Mouse (Mus musculus) liver, postnatal 0 days (tissue): ENCODE results near the gene Susd6. TPM values are rescaled to one million over a fixed set of nuclear protein-coding genes. Genes with fewer than 3 reads are reported as not detected.

Experiments
- ATAC-seq: fragments of 200-750 bp; cut with Nextera tagmentation; 2 replicates; pipeline ENCODE4 v1.8.0; 2017; ENCODE audit warnings: mild to moderate bottlenecking, moderate library complexity
- DNase-seq: peaks from one replicate; pipeline ENCODE4 v3.0.0-alpha.2; 2016
- H3K27ac ChIP-seq: fragments of 300-500 bp; sonication (generic); 2 replicates; pipeline ENCODE4 v1.5.1; 2014; ENCODE audit warnings: antibody characterized with exemption, moderate library complexity, mild to moderate bottlenecking, low read depth
- H3K27me3 ChIP-seq: fragments of 300-500 bp; sonication (generic); 2 replicates; pipeline ENCODE4 v1.6.1; 2014; ENCODE audit warnings: low read length, control low read depth, mixed read lengths; ENCODE audit not compliant: insufficient read depth
- H3K36me3 ChIP-seq: fragments of 300-500 bp; sonication (generic); replicated peaks from 2 replicates; pipeline ENCODE4 v1.6.1; 2014; ENCODE audit warnings: mild to moderate bottlenecking, control low read depth, low read length, moderate library complexity, mixed read lengths; ENCODE audit not compliant: insufficient read depth
- H3K4me1 ChIP-seq: fragments of 300-500 bp; sonication (generic); 2 replicates; pipeline ENCODE4 v1.6.1; 2014; ENCODE audit warnings: antibody characterized with exemption, mild to moderate bottlenecking, control low read depth; ENCODE audit not compliant: insufficient read depth
- H3K4me2 ChIP-seq: fragments of 300-500 bp; sonication (generic); 2 replicates; pipeline ENCODE4 v1.6.1; 2014; ENCODE audit warnings: low read depth, mild to moderate bottlenecking, low read length, moderate library complexity, mixed read lengths
- H3K4me3 ChIP-seq: fragments of 300-500 bp; sonication (generic); 2 replicates; pipeline ENCODE4 v1.5.1; 2014; ENCODE audit warnings: low read depth, low read length
- H3K9ac ChIP-seq: fragments of 300-500 bp; sonication (generic); replicated peaks from 2 replicates; pipeline ENCODE4 v1.6.1; 2014; ENCODE audit warnings: mild to moderate bottlenecking, moderate library complexity
- H3K9me3 ChIP-seq: fragments of 300-500 bp; sonication (generic); 2 replicates; pipeline ENCODE4 v1.6.1; 2016; ENCODE audit warnings: mild to moderate bottlenecking, control low read depth, low read length, mixed read lengths
- CTCF ChIP-seq: sonication (generic); IDR thresholded peaks from 2 replicates; pipeline ENCODE4 v1.5.1; 2016; ENCODE audit warnings: antibody characterized with exemption, low read depth
- EP300 ChIP-seq: IDR thresholded peaks from 2 replicates; pipeline ENCODE4 v1.6.1; 2016; ENCODE audit warnings: antibody characterized with exemption, low read depth, mild to moderate bottlenecking
- WGBS: fragments of 180-500 bp; shearing (Covaris S2); extraction: QIAGEN DNeasy Blood & Tissue Kit; methylation state at CpG from one replicate; pipeline ENCODE4 v1.1.7; 2014; ENCODE audit not compliant: insufficient replicate concordance; 5-methylcytosine and 5-hydroxymethylcytosine counted together
- polyA plus RNA-seq: library from polyadenylated mRNA; unstranded; fragments of >200 nt; fragmentation: Nextera tagmentation; extraction: Ambion mirVana; gene quantifications from 2 replicates; pipeline ENCODE4 v1.2.1, GENCODE M21; 2015

Gene Susd6
- 8.6 and 10.8 TPM in 2 replicates for polyA plus RNA-seq

DNA sequence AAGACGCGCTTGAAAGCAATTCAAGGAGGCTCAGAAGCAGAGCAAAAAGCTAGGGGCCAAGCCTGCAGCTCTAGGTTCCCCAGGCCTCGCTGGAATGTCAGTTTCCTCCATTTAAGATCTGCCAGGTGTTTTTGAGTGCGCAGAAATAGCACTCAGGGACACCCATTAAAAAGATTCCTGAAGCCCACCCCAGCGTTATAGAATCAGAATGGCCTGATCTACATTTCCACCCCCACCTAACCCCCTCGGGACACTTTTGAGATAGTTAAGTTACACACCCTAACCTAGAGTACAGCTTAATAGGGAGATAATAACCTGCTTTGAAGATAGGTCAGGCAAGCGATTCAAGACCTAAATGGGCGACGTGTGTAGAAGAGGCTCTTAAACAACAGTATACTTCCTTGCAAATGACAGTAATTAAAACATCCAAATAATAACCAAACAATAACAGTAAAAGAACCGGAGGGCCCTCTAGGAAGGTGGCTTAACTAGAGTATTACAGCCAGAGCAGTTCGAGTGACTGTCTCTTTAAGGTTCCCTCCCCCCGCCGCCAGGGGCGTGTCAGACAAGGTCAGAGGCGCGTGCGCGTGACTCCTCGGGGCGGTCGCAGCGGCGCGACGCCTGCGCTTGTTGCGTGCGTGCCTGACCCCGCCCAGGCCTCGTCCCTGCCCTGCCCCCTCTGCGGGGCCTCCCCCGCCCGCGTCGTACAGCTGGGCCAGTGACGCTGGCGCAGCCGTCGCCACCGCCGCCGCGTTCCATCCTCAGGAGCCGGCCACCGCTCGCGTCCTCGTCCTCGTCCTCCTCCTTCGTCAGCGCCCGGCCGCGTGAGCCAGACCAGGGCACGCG lies at the start of gene Susd6:
Gene Susd6, plus strand, starts transcription at position 662 of the 846 bp plus-strand sequence.
- Histone ChIP-seq H3K4me3 (peak within 1 kb of the TSS; percentile 90), H3K9ac (peak within 1 kb of the TSS; percentile 92)

DNA sequence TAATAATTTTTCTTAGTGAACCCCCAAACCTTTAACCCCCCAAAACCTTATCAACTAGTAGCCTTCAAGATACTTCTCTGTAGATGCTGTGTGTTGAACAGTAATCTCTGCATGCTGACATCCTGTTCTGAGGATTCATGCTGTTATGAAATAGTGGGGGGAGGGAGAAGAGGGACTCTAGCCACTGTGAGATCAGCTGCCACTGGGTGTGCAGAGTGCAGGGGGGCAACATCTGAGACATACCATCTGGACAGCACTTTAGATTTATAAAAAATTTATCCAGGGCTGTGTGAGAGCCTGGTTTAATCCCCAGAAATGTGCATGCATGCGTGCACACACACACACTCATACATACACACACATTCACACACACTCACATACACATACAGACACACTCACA lies 45.7 kb upstream of the Susd6 start:
- Histone ChIP-seq H3K27me3 (peaks cover 22% of the 10 kb centered on the region; the same call in 1 of the 2 replicates), H3K9me3 (no peaks in the 10 kb centered on the region), H3K27ac (no peak overlapping the region), H3K4me2 (no peak overlapping the region), H3K9ac (no peak overlapping the region), H3K4me3 (no peak overlapping the region), H3K4me1 (no peaks in the 10 kb centered on the region), H3K36me3 (no peaks in the 10 kb centered on the region)
- ATAC-seq = no peak
- DNase-seq = no peak
- no peak for TF ChIP-seq EP300
- TF ChIP-seq CTCF = no peak
- 76% methylated on average over 1 of the region's 1 CpGs for WGBS

More for the DNA sequence above, at the start of gene Susd6:
- 5% methylated on average over 51 of the region's 56 CpGs for WGBS
- ATAC-seq (peak; percentile 97), DNase-seq (peak; percentile 99)
- TF ChIP-seq EP300 (peak; percentile 47; the same call in 1 of the 2 replicates), CTCF (peak; percentile 62)
- Histone ChIP-seq H3K9me3 (no peaks in the 10 kb centered on the region), H3K27me3 (no peaks in the 10 kb centered on the region), H3K4me2 (peak within 1 kb of the TSS; percentile 75), H3K4me1 (peaks cover 58% of the 10 kb centered on the region), H3K36me3 (0 out of 2 replicates have a peak, but pooled peaks cover 5% of the 10 kb centered on the region), H3K27ac (peak within 1 kb of the TSS; percentile 96)

DNA sequence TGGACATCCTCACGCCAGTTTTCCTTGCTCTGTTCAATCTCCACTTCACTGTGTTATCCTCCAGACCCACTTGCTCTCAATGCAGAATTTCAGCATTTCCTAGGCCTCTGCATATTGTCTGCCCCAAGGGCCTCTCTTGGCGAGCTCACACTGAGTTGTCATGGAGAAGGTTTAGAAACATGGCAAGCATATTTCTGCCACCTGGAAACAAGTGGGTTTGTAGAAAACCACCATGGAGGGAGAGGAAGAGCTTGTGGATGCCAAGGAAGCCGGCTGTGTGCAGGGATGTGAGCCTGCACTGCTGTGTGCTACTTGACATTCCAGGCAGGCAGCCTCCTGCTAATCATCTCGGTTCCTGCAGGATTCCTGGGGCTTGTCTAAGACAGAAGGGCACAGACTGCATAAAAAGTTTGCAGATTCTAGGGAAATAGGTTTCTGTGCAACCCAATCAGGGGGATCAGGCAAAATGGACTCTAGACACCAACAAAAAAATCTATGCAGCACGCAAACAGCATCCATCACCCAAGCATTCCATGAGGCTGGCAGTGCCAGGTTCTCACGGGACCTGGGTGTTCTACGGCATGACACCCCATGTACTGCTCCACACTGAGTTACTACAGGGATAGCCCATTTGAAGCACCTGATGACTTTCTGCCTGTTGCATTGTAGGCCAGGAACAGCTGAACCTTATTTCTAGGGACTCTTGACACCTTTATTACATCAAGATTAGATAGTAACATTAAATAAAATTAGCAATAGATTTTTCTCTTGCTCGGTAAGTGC lies 44.1 kb upstream of the Susd6 start:
- Histone ChIP-seq H3K36me3 (no peaks in the 10 kb centered on the region), H3K4me3 (no peak overlapping the region), H3K9ac (no peak overlapping the region), H3K27ac (no peak overlapping the region), H3K9me3 (no peaks in the 10 kb centered on the region), H3K27me3 (peaks cover 33% of the 10 kb centered on the region; the same call in 1 of the 2 replicates), H3K4me2 (no peak overlapping the region), H3K4me1 (no peaks in the 10 kb centered on the region)
- WGBS = 59% methylated on average over 8 of the region's 8 CpGs
- TF ChIP-seq EP300 (no peak), CTCF (no peak)
- DNase-seq = no peak
- ATAC-seq = no peak

DNA sequence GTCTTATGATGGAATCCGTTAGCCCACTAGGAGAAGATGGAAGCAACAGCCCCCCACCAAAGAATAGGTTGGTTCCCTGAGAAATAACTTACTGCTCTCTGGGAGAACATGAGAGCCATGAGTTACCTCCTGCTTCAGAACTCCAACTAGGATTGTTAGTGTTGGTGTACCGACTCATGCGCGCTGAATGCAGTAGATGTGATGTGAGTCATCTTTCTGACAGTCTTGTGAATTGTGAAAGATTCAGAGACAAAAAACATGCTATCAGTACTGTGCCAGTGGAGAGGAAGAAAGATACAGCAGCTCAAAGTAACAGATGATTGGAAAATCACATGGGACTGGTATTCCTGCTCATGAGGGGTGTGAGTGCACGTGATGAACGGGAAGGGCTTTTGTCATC lies 38.8 kb upstream of the Susd6 start:
- peaks cover 51% of the 10 kb centered on the region for H3K27me3 ChIP-seq
- no peak for ATAC-seq
- no peak overlapping the region for H3K9ac ChIP-seq

DNA sequence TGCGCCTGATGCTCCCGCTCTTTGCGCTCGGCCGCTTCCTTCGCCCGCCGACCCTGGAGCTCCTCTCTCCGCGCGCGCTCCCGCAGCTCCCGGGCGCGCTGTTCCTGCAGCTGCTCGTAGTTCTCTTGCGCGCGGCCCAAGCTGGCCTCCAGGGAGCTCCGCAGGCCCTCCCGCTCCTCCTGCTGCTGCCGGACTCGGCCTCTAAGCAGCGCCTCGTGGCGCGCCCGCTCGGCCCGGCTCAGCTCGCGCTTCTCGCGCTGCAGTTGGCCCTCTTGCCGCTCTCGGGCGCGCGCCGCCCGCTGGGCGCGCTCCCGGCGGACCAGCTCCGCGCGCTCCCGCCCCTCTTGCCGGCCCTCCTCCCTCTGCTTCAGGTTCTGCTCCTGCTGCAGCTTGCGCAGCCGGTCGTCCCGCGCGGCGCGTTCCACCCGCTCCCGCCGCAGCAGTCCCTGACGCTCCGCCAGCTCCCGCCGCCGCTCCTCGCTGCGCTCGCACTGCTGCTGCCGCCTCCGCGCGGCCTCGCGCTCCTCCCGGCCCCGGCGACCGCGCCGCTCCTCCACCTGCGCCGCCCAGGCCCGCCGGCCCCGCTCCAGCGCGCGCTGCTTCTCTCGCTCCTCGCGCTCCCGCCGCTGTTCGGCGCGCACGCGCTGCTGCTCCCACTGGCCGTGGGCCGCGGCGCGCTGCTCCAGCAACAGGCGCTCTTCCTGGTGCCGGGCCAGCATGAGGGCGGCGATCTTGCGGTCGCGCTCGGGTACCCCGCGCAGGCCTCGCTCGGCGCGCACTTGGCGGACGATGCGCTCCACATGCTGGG lies 32.4 kb upstream of the Susd6 start:
- TF ChIP-seq EP300 = no peak
- 1% methylated on average over 104 of the region's 122 CpGs for WGBS
- Histone ChIP-seq H3K27me3 (peaks cover 73% of the 10 kb centered on the region), H3K9me3 (no peaks in the 10 kb centered on the region), H3K27ac (no peak overlapping the region), H3K36me3 (no peaks in the 10 kb centered on the region), H3K9ac (no peak overlapping the region), H3K4me1 (peaks cover 19% of the 10 kb centered on the region), H3K4me3 (peak overlapping the region; percentile 43), H3K4me2 (peak overlapping the region; percentile 70)
- ATAC-seq = peak; percentile 40; the same call in 1 of the 2 replicates
- peak; percentile 43 for DNase-seq

More for the DNA sequence above, 38.8 kb upstream of the Susd6 start:
- WGBS = 77% methylated on average over 6 of the region's 6 CpGs
- Histone ChIP-seq H3K4me3 (no peak overlapping the region), H3K9me3 (no peaks in the 10 kb centered on the region), H3K27ac (no peak overlapping the region), H3K36me3 (no peaks in the 10 kb centered on the region), H3K4me1 (no peaks in the 10 kb centered on the region), H3K4me2 (no peak overlapping the region)
- TF ChIP-seq EP300 = no peak
- no peak for TF ChIP-seq CTCF
- DNase-seq = no peak
